Mouse (Mus musculus): ENCODE measurements around the gene Gchfr.

DNA sequence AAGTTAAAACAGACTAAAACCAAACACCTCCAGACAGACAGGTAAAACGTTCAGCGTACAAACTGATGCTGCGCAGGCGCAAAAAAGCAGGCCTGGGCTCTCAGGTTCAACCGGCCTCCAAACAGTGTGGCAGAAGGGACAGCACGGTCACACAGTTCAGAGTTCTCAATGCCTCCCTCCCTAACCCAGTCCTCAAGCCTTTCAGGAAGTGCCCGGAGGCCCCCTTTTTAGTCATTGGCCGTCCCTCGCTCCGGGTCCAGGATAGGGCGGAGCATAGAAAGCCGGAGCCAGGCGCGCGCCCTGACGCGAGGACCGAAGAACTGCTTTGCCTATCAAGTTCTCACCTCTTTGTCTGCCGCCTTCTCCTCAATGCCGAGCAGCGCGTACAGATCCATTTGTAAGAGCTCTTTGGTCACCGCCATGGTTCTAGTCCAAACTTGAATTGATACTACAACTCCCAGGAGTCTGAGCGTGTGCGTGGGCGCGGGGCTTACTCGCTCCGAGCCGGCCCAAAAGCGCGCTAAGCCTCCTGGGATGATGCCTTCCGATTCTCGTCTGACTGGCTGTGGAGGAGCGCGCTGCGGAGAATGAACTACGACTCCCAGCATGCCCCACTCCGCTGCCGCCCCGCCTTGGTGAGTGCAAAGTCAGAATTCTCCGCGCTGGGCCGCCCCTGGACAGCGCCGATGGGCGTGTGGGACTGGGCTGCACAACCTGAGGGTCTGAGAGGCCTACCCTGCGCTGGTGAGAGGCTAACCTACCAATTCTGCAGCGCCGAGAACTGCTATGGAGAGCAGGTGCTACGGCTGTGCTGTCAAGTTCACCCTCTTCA, 41.0 kb downstream of the Gchfr start, which contains the start of the genes Zfyve19 and Dnajc17:
- 0 out of 2 replicates have a peak, but pooled peaks have one; percentile 50 for TF ChIP-seq CTCF (IDR thresholded peaks at IDR 0.05; ENCODE audit: borderline replicate concordance, control insufficient read depth, extremely low read depth, insufficient read depth, low read length, poor library complexity)
- peak; percentile 51; the same call in 1 of the 2 replicates for TF ChIP-seq POLR2A (IDR thresholded peaks at IDR 0.05; ENCODE audit: control insufficient read depth, extremely low read depth, insufficient read depth, low read length, poor library complexity)
